Mouse (Mus musculus) activated CD4-positive, CD25-positive, alpha-beta regulatory T cell, adult 9 weeks (primary cell): ENCODE data around the gene Asmt. TPM values are rescaled to one million over a fixed set of nuclear protein-coding genes. Genes with fewer than 3 reads are reported as not detected.

ENCODE experiments used
- polyA plus RNA-seq: library from polyadenylated mRNA; unstranded; fragments of 100-300 nt; shearing (Covaris generic); gene quantifications from one replicate; pipeline ENCODE4 v1.2.1, GENCODE M21; 2017

The Asmt gene
- not detected for polyA plus RNA-seq

DNA sequence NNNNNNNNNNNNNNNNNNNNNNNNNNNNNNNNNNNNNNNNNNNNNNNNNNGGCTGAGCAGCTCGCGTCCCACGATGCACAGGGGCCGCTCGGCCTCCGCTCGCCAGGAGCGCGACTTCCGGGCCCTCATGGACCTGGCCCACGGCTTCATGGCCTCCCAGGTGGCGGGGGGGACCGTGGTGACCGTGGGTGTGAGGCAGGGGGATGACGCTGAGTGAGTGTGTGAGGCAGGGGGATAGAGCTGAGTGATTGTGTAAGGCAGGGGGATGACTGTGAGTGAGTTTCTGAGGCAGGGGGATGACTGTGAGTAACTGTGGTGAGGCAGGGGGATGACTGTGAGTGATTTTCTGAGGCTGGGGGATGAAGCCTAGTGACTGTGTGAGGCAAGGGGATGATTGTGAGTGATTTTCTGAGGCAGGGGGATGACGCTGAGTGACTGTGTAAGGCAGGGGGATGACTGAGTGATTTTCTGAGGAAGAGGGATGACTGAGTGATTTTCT, at the start of gene Asmt:
Gene Asmt (plus strand): TSS at position 51 of the 499 bp plus-strand sequence.

